Mouse (Mus musculus) spleen, postnatal 10 days (tissue): Measurements from ENCODE around the gene Spata17.

ENCODE experiments used
- DNase-seq, 2 experiments: peaks; one replicate each; pipeline ENCODE4 v3.0.0; 2021 to 2022; ENCODE audit warnings: low spot score in 2 of 2

Gene Spata17

DNA sequence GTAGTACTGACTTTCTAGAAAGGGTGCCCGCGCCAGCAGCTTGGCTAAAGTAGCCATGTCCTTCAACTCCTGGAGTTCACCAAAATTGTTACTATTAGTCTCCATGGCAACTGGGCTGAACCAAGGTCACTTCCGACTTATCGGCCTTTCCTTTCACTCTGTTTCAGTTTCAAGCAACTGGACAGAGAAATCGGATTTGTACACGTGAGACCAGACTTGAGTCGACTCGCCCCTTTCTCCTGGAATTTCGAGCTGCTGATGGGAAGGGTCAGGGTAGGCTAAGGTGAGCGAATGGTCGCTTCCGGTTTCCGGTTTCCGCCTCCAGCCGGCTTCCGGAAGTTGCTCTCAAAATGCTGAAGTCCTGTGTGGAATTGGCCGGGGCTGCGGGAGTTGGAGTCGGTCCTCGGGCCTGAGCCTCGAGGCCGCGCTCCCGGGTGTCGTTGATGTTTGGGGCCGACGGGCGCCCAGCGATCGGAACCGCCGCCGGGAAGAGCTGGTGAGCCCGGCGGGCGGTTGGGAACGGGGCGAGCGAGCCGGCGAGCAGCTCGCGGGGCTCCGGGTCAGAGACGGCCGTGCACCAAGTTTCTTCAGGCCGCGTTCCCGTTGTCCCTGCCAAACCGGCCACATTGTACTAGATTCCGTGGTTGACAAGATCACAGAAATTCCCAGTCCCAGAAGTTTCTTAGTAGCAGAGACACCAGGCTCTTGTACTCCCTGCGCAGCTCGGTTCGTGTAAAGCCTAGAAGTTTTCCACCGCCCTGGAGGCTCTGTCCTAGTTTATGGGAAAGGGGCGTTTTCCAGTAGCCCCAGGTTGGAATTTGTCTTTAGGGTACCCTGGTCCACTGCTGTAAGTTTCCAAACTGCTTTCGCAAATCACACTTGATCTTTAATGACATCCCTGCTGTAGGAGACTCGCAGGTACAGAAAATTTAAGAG is at the start of gene Spata17, which contains the start of gene Gpatch2:
Gene Spata17, minus strand, starts transcription at position 285 of the 936 bp plus-strand sequence.
Gene Gpatch2, plus strand, starts transcription at position 328 of the 936 bp plus-strand sequence.
- DNase-seq: peak; percentile 60 to 76

DNA sequence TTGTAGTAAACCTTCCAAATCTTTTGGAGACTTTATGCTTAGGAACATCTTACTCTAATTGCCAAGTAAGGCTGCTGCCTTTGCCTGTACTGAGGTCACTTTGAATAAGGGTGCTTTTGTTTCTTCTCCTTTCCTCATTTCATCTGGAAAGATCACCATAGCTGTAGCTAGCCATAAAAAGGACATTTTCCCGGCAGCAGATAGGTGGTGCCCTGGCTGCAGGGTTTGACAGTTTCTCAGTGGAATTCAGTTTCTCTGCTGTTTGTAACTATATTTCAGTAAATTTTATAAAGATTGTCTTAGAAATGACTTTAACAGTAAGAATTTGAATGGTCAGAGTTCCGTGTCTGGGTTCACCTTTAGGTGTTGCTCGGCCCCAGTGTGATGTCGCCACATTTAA is 43.5 kb upstream of the Spata17 start:
- no peak for DNase-seq

DNA sequence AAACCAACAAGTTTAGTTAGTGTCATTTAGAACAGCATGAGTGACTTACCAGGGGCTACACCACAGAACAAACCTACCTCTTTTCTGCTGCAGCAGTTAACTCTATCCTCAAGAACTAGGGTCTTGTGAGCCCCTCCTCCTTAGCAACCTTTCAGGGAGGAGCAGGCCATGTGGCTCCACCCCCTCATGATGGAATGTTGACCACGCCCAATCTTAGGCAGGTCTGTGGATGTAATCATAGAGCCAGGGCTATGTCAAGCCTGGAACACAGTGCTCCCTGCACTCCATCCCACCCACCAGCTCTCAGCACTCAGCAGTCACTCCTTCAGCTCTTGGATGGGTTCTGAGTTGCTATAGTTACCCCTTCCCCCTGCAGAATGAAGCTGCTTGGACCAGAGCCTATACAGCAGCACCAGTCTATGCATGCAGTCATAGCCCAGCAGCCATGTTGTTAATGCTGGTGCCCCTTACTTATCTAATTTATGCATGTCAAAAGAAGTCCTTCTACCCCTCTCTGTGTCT is 35.5 kb upstream of the Spata17 start:
- DNase-seq: no peak

DNA sequence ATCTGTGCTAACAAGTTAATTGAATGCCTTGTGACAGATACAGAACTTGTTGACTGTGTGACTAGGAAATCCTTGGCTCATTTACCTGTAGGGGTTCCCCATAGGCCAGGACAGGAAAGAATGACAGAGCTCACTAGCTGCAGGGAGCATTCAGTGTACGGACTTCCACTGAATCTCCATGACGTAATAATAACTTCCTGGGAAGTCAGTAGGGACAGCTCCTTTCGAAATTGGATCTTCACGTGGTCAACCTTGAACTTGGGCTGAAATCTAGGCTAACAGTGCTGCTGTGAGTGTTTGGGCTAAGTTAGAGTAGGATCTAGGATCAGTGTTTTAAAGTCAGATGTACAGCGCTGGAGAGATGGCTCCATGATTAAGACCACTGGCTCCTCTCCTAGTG is 29.5 kb upstream of the Spata17 start:
- no peak for DNase-seq

DNA sequence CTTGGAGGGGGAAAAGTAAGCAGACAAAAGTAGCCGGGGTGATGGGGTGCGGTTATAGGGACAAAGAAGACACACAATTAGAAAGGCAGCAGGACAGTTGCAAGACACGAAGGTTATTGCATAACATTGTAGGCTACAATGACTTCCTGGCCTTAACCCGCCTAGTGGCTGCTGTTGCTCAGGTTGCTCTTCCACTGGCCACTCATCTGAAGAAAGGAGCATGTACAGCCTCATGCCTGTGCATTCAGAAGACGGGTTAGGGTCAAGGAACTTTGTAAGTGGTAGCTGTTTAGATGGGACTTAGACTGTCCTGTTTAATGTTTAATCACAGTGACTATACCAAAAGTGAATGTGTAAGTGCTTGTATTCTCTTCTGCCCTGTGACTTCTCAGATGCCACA is 26.1 kb upstream of the Spata17 start:
- DNase-seq: no peak

DNA sequence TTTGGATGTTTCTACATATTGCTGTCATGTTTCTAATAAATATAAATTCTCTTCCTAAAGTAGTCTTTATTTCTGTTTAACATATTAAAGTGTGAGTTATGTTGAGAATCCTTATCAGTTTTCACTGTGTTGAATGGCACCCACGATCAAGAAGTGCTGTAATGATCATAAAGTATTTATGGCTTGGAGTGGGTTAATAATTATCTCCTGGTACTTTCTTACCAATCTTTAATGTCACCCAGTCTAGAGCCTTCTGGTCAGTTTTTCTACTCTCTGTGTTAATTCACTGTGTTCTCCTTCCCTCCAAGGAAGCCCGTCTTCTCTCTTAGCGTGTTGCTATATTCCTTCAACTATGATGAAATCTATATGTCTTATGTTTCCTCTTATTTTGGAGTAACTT is 25.0 kb upstream of the Spata17 start:
- no peak for DNase-seq

DNA sequence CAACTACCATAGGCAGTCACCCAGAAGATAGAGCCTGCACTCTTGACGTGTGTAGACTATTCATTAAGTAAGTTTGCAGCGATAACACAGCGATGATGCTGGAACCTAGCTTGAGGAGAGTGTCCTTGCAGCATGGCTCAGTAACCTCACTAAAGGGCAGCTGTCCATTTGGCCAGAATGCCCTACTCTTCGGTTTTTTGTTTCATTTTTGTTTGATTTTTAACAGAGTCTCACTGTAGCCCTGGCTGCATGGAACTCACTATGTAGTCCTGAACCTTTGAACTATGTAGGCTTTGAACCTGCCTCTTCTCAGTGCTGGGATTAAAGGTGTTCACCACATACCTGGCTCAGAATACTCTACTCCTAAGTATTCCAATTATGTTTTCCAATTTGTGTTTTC is 22.8 kb upstream of the Spata17 start:
- DNase-seq: no peak

DNA sequence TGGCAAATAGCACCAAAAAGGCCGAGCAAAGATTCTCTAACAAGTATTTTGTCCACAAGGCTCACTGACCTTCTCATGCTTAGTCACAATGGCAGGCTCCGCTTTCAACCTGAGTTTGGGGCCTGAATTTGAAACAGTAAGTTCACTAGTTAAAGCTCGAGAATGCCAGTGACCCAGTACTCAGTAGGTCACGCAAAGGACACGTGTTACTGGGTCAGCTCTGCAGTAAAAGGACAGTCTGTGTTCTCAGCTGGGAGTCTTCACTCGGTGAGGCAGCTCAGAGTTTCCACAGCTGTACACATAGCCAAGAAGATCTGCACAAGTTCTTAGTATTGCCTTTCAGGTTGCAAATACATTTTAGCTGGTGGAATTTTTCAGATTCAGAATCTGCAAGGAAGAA is 21.0 kb upstream of the Spata17 start:
- DNase-seq: no peak

DNA sequence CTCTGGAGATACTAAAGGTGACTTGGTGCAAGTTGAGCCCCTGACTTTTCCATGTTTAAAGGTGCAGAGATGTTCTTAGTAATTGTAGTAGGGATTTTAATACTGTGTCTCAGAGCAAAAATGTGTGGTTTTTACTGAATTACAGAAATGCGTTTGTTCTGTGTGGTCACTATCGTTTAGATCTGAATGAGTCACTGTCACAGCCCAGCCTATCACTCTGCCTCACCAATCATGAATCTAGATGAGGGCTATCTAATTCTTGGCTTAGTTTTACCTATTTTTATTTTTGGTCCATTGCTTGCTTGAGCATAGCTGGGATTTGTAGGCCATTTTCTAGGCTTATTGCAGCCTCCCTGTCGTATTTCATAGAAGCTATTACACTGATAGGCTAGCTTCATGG is 19.9 kb upstream of the Spata17 start:
- DNase-seq: no peak

DNA sequence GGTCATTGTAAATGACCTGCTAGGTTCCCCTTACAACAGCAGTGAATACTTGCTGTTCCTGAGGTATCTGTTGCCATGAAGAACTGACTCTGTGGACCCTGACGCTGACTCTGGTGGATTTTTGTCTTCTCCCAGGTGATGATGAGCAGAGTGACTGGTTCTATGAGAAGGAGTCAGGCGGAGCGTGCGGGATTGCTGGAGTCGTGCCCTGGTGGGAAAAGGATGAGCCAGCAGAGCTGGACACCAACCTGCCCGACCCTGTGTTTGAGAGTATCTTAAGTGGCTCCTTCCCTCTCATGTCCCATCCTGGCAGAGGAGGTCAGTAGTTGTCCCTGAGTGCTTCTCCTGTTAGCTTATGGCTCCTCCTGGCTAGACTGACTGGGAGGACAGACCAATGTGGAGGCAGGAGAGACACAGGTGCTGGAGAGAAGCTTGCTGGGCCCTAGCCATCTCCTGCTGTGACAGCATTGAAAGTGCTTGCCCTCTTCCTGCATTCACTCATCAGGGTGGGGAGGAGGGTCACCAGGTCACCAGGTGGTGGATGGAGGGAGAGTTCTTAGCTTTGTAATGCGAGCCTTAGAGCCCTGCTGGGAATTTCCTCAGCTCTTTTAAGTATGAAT is 17.8 kb upstream of the Spata17 start:
- DNase-seq: no peak

DNA sequence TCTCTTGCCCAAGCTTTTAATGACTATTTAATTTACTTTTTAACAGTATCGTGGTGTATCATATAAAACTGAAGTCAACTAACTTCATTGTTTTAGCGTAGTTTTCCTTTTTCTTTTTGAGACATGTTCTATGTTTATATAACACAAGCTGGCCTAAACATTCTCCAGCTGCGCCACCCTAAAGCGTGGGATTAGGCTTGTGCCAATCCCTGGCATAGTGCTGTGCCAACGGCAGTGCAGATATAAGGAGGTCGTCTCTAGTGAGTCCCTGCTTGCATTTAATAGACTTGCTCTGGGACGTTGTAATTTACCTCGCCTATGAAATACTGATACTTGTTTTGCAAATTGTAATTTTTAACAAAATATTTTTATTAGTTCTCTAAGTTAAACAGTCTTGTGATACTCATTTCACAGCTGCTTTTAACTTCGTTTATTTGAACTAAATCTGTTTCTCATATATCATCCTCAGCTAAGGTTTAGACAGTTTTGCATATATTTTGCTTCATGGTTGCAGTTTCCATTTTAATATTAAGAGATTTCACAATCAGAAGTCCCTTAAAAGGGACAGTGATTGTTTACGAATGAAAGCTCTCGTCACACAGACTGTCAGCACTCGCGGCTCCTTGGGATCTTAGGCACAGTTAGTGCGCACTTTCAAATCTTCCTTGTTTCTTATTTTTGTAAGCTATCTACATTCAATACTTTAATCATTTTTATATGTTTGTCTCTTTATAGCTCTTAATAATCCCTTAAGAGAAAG is 17.1 kb upstream of the Spata17 start:
- no peak for DNase-seq

DNA sequence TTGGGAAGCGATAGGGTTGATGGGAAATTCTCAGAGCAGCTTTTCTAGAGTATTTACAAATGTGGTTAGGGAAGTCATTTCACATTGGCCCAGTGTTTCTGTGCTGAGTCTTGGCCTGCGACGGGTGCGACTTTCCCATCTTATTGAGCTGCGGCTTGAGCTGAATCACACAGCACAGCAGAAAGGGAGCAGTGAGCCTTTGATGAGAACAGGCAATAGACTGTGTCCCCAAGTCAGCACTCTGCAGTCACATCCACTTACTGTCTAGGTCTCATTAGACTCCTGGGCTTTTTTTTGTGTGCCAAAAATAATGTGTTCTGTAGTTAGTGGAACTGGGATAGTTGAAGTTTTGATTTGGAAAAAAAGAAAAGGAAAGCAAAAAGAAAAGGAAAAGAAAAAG is 15.0 kb upstream of the Spata17 start:
- no peak for DNase-seq

DNA sequence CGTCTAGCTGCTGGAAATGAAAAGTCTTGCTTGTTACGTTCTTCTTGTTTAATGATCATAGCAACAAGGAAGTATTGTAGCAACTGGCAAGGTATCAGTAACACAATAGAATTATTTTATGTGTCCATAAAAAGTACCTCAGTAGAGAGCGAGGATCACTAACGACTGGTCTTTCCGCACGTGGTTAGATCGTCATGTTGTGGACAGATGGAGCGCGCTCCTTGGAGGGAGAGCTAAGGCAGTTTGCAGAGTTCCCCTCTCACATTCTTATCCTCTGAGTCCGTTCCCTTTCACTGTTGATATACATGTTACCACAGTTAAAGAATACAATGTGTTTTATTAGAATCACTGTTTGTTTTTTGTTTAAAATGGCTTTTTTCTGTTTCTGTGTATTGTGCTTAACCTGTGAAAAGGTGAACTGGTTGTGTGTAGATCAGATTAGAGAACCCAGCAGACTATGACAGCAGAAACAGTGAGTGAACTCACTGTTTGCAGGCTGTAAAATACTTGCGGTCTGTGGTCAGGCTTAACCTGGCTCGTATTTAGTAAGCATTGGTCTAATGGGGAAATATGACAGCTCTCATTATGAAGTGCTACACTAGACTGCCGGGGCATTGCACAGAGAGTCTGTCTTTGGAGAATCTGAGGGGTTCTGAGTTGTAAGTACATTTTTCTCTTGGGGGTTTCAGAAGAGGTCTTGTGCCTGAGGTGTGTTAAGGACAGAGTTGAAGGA is 13.3 kb upstream of the Spata17 start:
- no peak for DNase-seq

DNA sequence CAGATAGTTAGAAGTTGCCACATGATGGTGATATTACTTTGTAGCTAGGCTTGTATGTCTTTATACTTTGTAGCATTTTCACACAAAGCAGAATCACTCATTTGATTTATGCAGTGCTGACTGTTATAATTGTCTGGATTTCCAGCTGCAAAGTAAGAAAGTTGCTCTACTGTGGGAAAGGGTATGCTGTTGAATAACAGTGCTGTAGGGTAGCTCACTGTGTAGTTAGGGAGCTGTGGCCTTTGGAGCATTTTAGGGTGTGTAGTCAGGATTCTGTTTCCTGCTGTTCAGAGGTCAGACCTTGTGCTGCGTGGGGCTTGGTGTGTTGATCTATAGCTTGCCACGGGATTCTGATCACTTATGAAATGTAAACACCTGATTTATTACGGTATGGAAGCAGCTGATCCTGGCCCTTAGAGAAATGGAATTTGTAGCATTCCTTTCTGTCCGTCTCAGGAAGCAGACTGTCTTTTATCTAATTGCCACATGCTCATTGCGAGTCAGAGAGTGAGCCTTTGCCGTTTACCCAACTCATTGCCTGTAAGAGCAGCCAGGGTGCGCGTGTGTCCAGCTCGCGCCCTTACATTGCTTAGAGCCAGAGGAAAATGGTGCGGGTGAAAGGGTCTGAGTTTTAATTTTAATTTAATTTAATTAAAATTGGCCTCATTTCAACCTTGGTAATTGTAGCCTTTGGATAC is 11.2 kb upstream of the Spata17 start:
- no peak for DNase-seq

DNA sequence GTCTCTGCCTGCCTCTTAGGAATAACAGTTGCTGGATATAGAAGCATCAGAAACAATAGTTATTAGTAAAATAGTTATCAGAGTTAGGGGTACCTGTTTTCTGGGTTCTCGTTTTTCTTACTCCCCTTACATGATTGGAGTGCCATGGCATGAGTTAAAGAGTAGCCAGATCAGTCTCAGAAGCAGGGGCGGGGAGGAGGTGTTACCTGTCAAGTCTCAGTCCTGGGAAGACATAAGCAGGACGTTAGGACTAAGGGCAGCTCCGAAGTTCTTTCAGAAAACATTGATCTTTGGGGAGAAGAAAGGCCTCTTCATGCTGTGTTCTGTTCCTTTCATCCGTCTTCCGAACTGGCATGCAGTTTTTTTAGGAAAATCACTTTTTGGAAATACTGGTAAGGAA is 5.5 kb upstream of the Spata17 start:
- no peak for DNase-seq

DNA sequence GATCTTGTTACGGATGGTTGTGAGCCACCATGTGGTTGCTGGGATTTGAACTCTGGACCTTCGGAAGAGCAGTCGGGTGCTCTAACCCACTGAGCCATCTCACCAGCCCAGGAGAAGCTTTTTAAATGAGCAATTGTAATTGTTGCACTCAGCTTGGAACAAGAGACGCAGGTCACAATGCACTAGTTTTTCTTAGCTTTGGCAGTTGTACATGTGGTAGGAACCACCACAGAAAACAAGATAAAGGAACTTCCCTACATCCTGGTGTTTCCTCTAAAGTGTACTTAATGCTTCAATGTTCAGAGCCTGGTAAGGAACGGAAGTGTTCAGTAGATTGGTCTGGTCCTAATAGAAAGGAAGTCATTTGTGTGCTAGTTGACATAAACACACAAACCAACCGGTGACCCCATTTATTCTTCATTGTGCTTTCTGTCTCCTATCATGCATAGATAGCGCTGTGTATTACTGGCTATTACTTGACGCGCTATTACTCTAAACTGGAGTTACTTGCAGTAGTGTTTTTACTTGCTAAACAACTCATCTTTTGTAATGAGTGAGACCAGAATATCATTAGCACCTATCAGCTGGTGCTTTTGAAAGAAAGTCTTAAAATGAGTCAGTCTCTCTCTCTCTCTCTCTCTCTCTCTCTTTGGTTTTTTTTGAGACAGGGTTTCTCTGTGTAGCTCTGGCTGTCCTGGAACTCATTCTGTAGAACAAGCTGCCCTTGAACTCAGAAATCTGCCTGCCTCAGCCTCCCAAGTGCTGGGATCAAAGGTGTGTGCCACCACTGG is 1.6 kb upstream of the Spata17 start:
- DNase-seq: no peak

DNA sequence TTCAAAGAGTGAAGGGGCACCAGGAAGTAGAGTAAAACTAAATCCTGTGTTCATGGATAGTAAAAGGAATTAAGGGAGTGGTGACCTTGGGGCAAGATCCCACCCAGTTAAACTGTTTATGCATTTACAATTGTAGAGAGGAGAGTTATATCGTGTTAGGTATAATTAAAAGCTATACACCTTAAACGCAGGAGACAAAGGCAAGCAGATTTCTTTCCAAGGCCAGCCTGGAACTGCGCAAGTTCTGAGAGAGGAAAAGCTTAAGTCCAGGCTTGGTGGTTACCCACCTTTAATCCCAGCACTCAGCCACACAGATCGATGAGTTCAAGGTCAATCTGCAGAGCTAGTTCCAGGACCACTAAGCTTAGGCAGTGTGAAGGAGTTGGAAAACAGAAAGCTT is 4.5 kb downstream of the Spata17 start:
- DNase-seq: no peak

DNA sequence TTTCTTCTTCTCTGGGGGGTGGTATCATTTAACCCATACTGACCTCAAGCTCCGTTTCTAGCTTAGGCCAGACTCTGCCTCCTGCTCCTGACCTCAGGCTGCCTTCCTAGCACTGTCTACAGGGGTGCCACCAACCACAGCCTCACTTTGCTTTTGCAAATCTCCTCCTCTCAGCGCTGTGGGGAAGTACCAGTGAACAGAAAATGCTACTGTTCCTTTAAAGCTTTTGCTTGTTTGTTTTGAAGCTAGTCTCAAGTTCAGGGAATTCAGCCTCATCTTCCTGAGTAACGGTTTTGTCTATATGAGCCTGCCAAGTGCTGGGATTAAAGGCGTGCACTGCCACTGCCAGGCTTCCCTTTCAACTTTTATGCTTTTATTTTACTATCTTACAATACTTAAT is 5.8 kb downstream of the Spata17 start:
- no peak for DNase-seq

DNA sequence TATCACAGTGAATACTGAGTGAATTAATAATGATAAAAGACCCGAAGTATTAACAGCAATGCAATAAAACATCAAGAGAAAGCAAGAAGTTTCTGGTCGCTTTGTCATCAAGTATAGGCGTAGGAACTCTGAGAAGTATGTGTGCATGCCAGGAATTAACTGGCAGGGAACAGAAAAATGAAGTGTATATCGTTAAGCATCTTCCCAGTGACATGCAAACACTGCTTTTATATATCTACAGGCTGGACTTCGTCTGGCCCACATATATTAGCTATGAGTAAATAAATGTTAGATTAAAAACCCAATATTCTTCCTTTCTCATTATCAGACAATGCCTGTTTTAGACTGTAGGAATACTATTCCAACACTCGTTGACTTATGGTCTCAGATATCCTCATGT is 9.8 kb downstream of the Spata17 start:
- no peak for DNase-seq

DNA sequence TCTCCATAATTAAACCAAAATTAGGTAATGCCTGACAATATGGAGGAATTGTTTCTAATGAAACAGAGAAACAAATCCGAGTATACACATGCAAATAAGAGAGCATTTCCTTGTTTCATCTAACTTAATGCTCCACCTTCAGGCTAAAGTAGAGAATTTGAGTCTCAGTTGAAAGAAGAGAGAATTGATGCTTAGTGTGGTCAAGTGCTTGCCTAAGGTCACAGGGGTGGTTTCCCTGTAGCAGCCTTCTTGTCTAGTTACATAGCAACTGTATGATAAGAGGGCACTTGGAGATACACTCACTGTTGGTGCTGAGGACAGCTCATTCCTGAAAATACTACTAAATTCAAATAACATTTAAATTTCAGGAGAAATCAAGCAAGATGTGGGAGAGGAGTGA is 36.7 kb downstream of the Spata17 start:
- DNase-seq: no peak
